Mouse (Mus musculus) ES-E14 (cell line): ENCODE measurements at regions not wholly inside any gene's neighbourhood (a gene's known extent, or its start where the extent isn't known, plus 50 kb on each side); places are given as distances from the start of the nearest gene placed in this dataset.

ENCODE experiments used
- DNase-seq: peaks from one replicate; pipeline ENCODE4 v3.0.0-alpha.2; 2013; ENCODE audit warnings: low read depth, low spot score
- H3K27ac ChIP-seq: 2 replicates; pipeline ENCODE4 v1.5.1; 2012; ENCODE audit warnings: low read depth, mild to moderate bottlenecking, low read length, moderate library complexity, mixed read lengths; ENCODE audit not compliant: poor library complexity, insufficient read depth, severe bottlenecking
- H3K36me3 ChIP-seq: 2 replicates; pipeline ENCODE4 v1.6.1; 2012; ENCODE audit warnings: mild to moderate bottlenecking, low read length, moderate library complexity, mixed read lengths; ENCODE audit not compliant: control insufficient read depth, poor library complexity, insufficient read depth, severe bottlenecking
- H3K4me1 ChIP-seq, 2 experiments: fragments of 150-350 bp in 1 of 2; sonication (generic) in 1 of 2; 2 replicates each; pipeline ENCODE4 v1.6.1; 2012; ENCODE audit warnings: low read length in 2 of 2, mild to moderate bottlenecking in 1 of 2, mixed read lengths in 1 of 2; ENCODE audit not compliant: control insufficient read depth in 2 of 2, insufficient read depth in 2 of 2, poor library complexity in 1 of 2
- H3K4me3 ChIP-seq, 2 experiments: fragments of 150-350 bp in 1 of 2; sonication (generic) in 1 of 2; 2 replicates each; pipeline ENCODE4 v1.5.1; 2012; ENCODE audit warnings: low read length in 2 of 2, low read depth in 1 of 2, mild to moderate bottlenecking in 1 of 2, mixed read lengths in 1 of 2; ENCODE audit not compliant: insufficient read depth in 1 of 2, poor library complexity in 1 of 2, severe bottlenecking in 1 of 2
- H3K9ac ChIP-seq: 2 replicates; pipeline ENCODE4 v1.6.1; 2012; ENCODE audit warnings: low read depth, mild to moderate bottlenecking, low read length, mixed read lengths; ENCODE audit not compliant: poor library complexity, insufficient read depth, severe bottlenecking
- H3K9me3 ChIP-seq: fragments of 150-350 bp; sonication (generic); 2 replicates; pipeline ENCODE4 v1.6.1; 2012; ENCODE audit warnings: low read depth, mild to moderate bottlenecking, low read length; ENCODE audit not compliant: control insufficient read depth, insufficient read depth
- CHD2 ChIP-seq: IDR thresholded peaks from 2 replicates; pipeline ENCODE4 v1.6.1; 2014; ENCODE audit warnings: mild to moderate bottlenecking, low read depth, low read length, inconsistent platforms
- HCFC1 ChIP-seq: IDR thresholded peaks from 2 replicates; pipeline ENCODE4 v1.6.1; 2012; ENCODE audit warnings: low read length, inconsistent platforms, borderline replicate concordance; ENCODE audit not compliant: insufficient read depth
- MAFK ChIP-seq: IDR thresholded peaks from 2 replicates; pipeline ENCODE4 v1.6.1; 2014; ENCODE audit warnings: mild to moderate bottlenecking, low read depth, low read length, inconsistent platforms; ENCODE audit not compliant: insufficient read depth
- ZC3H11A ChIP-seq: IDR thresholded peaks from 2 replicates; pipeline ENCODE4 v1.6.1; 2012; ENCODE audit warnings: low read depth, mild to moderate bottlenecking, inconsistent platforms, low read length, borderline replicate concordance
- ZNF384 ChIP-seq: IDR thresholded peaks from 2 replicates; pipeline ENCODE4 v1.6.1; 2012; ENCODE audit warnings: low read depth, low read length, inconsistent platforms
- in situ Hi-C, 2 experiments: fragments of 600-800 bp; cut with MboI; formaldehyde crosslinking; loops; one replicate each; pipeline ENCODE4 v1.15.1; 2025; ENCODE audit warnings: low sequenced_read_pairs in 2 of 2, inconsistent platforms in 1 of 2; ENCODE audit not compliant: unreplicated experiment in 2 of 2

DNA sequence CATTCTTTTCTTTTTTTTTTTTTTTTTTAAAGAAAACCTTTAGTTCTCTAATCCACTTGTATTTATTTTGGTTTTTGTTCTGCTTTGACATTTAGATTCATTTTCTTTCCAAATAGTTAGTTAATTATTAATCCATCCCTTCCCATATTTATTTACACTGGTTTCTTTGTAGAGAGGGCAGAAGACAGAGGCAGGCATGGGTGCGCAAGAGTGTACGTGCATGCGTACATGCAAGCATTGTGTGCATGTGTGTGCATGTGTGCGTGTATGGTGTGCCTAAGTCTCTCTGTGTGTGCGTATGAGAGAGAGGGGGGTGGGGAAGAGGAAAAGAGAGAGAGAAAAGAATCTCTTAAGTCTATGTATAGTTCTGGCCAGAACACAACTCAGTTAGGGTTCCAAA is 215.9 kb upstream of the Krr1 start:
- TF ChIP-seq MAFK (no peak), HCFC1 (no peak), CHD2 (no peak), ZNF384 (no peak), ZC3H11A (no peak)
- Histone ChIP-seq H3K9me3 (no peaks in the 10 kb centered on the region), H3K4me3 (no peak overlapping the region), H3K36me3 (no peaks in the 10 kb centered on the region), H3K4me1 (no peaks in the 10 kb centered on the region), H3K27ac (no peak overlapping the region), H3K9ac (no peak overlapping the region)
- in situ Hi-C loops: no loop called here
- DNase-seq: no peak

DNA sequence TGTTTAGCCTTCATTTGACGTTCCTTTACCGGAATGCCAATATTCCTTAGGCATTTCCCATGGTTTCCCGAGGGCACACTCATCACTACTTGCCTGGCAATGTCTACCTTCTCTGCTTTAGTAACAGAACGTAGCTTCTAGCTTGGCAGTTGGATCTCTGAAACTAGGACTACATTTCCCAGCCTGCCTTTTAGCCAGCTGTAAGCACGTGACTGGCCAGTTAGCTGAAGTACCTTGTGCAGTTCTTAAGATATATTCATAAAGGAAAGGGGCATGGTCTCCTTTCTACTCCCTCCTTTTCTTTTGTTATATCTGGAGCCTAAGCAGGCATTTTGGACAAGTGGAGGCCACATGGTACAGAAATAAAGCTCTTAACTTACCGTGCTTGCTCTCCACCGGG is 214.8 kb upstream of the Krr1 start:
- Histone ChIP-seq H3K36me3 (no peaks in the 10 kb centered on the region), H3K9me3 (no peaks in the 10 kb centered on the region), H3K4me3 (no peak overlapping the region), H3K4me1 (no peaks in the 10 kb centered on the region), H3K27ac (no peak overlapping the region), H3K9ac (no peak overlapping the region)
- no peak for TF ChIP-seq HCFC1
- TF ChIP-seq CHD2: no peak
- no peak for TF ChIP-seq ZC3H11A
- no peak for TF ChIP-seq ZNF384
- no peak for TF ChIP-seq MAFK
- no peak for DNase-seq
- in situ Hi-C loops: no loop called here

DNA sequence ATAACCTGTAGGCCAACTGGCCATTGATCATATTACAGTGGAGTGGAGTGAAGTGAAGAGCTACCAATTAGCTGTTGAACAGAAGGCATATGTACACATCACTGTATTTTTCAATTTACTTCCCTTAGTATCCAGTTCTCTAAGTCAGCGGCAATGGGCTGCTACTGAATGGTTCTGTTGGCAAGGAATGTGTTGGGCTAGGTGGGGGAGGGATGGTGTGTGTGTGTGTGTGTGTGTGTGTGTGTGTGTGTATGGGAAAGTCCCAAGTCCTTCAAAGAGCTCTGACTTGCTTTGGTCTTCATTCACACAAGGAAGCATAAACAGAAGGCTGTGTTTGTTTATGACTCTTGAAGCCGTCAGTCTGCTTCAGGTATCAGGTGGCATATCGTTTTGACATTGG is 213.0 kb upstream of the Krr1 start:
- no peak for TF ChIP-seq ZC3H11A
- TF ChIP-seq HCFC1: no peak
- no peak for TF ChIP-seq ZNF384
- no peak for TF ChIP-seq CHD2
- no peak for TF ChIP-seq MAFK
- H3K27ac ChIP-seq: no peak overlapping the region
- H3K9me3 ChIP-seq: no peaks in the 10 kb centered on the region
- no peaks in the 10 kb centered on the region for H3K4me1 ChIP-seq
- DNase-seq: no peak
- H3K9ac ChIP-seq: no peak overlapping the region
- in situ Hi-C loops: no loop called here
- no peak overlapping the region for H3K4me3 ChIP-seq
- no peaks in the 10 kb centered on the region for H3K36me3 ChIP-seq

DNA sequence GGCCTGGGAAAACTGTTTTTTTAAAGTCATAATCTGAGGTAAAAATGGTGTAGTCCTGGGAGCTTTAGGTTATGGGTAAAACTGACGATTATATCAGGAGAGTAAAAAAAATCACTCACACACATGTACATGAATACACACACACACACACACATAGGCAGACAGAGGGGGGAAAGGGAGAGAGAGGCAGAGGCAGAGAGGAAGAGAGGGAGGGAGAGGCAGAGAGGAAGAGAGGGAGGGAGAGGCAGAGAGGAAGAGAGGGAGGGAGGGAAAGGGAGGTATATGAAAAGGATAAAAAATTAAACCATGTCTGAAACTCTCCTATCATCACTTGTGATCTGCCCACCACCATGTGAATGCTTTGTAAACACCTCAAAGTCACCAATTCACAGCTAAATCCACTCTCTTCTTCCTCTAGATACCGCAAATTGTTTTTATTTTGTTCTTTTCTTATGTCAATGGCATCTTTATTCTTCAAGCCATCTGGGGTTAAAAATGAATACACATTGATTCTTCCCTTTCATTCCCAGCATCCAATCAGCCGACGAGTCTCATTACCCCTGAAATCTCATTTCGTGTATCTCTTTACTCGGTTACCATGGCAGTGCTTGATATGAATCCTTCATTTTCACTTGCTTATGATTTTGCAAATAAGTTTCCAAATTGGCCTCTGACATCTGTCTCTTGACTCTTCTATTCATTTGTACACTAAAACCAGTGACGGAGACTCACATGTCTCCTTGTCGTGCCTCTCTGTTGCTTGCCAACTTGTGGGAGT is 209.5 kb upstream of the Krr1 start:
- DNase-seq: no peak
- no peaks in the 10 kb centered on the region for H3K36me3 ChIP-seq
- no peaks in the 10 kb centered on the region for H3K9me3 ChIP-seq
- H3K27ac ChIP-seq: no peak overlapping the region
- in situ Hi-C loops: no loop called here
- H3K9ac ChIP-seq: no peak overlapping the region
- no peak overlapping the region for H3K4me3 ChIP-seq
- TF ChIP-seq CHD2 (no peak), MAFK (no peak), ZC3H11A (no peak), ZNF384 (no peak), HCFC1 (no peak)
- H3K4me1 ChIP-seq: no peaks in the 10 kb centered on the region
